Mouse (Mus musculus) embryonic facial prominence, embryonic 10.5 days (tissue): ENCODE results near the gene Steap4. TPM values are rescaled to one million over a fixed set of nuclear protein-coding genes. Genes with fewer than 3 reads are reported as not detected.
"Not testable (repeated sequence)": the region's sequence is repeated elsewhere in the genome, so short reads cannot be mapped to it uniquely, and the experiment has no call there.

Experiments used
- DNase-seq: peaks from one replicate; pipeline ENCODE4 v3.0.0-alpha.2; 2017; ENCODE audit warnings: low spot score
- H3K27ac ChIP-seq: fragments of 300-500 bp; sonication (generic); replicated peaks from 2 replicates; pipeline ENCODE4 v1.5.1; 2016; ENCODE audit warnings: mild to moderate bottlenecking
- H3K27me3 ChIP-seq: fragments of 300-500 bp; sonication (generic); replicated peaks from 2 replicates; pipeline ENCODE4 v1.6.1; 2016; ENCODE audit warnings: low read depth, mild to moderate bottlenecking; ENCODE audit not compliant: poor library complexity, severe bottlenecking
- H3K36me3 ChIP-seq: fragments of 300-500 bp; sonication (generic); replicated peaks from 2 replicates; pipeline ENCODE4 v1.6.1; 2016; ENCODE audit warnings: mild to moderate bottlenecking, moderate library complexity
- H3K4me1 ChIP-seq: fragments of 300-500 bp; sonication (generic); 2 replicates; pipeline ENCODE4 v1.6.1; 2016
- H3K4me3 ChIP-seq: fragments of 300-500 bp; sonication (generic); 2 replicates; pipeline ENCODE4 v1.5.1; 2016; ENCODE audit warnings: mild to moderate bottlenecking, moderate library complexity
- H3K9me3 ChIP-seq: fragments of 300-500 bp; sonication (generic); 2 replicates; pipeline ENCODE4 v1.6.1; 2016; ENCODE audit warnings: mild to moderate bottlenecking
- WGBS: fragments of 180-500 bp; shearing (Covaris S2); methylation state at CpG from one replicate; pipeline ENCODE4 v1.1.7; 2016; 5-methylcytosine and 5-hydroxymethylcytosine counted together
- polyA plus RNA-seq: library from polyadenylated mRNA; unstranded; fragments of >200 nt; fragmentation: Nextera tagmentation; extraction: Ambion mirVana; gene quantifications from 2 replicates; pipeline ENCODE4 v1.2.1, GENCODE M21; 2016

The Steap4 gene
- 0.31 and 0.35 TPM in 2 replicates for polyA plus RNA-seq

DNA sequence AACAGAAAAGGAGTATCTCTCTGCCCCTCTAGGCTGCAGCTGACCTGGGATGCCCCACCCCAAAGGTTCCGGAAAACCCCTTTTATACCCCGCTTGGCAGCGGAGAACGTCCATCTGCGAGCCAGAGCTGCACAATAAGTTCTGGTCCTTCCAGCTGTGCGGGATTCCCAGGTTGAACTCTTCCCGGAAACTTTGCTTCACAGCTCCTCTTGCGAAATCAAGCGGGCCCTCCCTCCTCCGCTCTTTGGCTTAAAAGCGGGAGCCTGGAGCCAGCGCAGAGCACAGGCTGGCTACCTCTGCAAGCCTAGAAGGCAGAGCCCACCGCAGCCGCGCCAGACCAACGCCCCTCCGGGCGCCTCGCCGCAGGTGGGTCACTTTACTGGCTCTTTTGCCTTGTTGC, at the start of gene Steap4:
TSS of gene Steap4 (plus strand) at position 282 of the 400 bp plus-strand sequence.
- H3K4me3 ChIP-seq = peak within 1 kb of the TSS; percentile 52
- 6% methylated on average over 20 of the region's 20 CpGs for WGBS
- DNase-seq = peak; percentile 40
- 0 out of 2 replicates have a peak, but pooled peaks cover 15% of the 10 kb centered on the region for H3K27me3 ChIP-seq
- H3K9me3 ChIP-seq = no peaks in the 10 kb centered on the region
- H3K36me3 ChIP-seq = no peaks in the 10 kb centered on the region
- peaks cover 8% of the 10 kb centered on the region for H3K4me1 ChIP-seq
- no peak within 1 kb of the TSS; the same call in 1 of the 2 replicates for H3K27ac ChIP-seq

DNA sequence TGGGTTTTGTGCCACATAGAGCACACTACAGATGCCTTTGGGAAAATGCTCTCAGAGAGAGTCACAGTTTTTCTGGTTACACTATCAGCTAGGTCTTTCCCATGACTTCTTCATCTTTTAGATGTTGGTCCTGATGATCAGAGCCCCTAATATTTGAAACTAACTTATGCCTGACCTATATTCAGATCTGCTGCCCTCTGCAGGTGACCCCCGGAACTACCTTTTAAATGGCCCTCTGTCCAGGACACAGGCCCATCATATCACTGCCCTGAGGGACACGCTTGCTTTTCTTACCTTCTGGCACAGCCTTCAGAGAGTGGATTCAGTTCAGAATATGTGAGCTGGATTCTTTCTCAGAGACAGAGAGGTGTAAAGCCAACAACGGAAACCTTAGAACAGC, 48.3 kb upstream of the Steap4 start:
- no peaks in the 10 kb centered on the region for H3K4me1 ChIP-seq
- no peaks in the 10 kb centered on the region for H3K27me3 ChIP-seq
- no peaks in the 10 kb centered on the region for H3K9me3 ChIP-seq
- DNase-seq = peak; percentile 25
- H3K36me3 ChIP-seq = no peaks in the 10 kb centered on the region
- no peak overlapping the region for H3K4me3 ChIP-seq
- 62% methylated on average over 3 of the region's 3 CpGs for WGBS
- no peak overlapping the region for H3K27ac ChIP-seq

DNA sequence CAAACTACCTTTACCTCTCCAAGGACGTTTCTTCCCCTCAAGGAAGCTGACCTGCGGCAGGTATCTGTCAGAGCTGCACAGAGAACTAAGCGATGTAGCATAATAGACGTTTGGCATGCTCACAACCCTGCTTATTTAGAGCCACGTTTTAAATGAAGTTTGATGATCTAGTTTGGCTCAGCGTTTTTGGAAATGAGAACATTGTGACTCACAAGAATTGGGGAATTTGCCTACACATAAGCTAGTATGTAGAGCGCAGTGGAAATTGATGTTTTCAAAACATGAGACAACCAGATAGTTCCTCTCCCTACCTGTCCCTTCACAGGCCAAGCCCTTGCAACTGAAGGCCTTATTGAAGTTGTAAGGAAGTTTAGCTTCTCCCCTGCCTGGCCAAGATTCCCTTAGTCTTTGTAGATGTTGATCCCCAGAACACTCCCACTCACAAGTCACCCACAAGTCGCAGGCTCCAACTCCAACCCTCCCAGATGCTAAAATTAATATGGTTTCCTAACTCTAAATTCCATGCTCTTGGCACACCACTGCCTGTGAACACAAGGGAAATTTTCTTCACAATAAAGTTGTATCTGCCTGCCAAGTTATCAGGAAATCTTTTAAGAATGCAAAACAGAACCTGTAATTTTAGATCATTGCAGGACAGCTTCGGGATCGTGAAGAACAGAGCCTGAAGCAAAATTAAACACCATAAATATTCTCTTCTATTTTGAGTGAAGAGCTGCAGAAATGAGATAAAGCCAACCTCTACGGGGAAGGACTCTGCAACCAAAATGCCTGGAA, 42.6 kb upstream of the Steap4 start:
- WGBS = 85% methylated on average over 11 of the region's 11 CpGs
- H3K9me3 ChIP-seq = no peaks in the 10 kb centered on the region
- no peaks in the 10 kb centered on the region for H3K4me1 ChIP-seq

DNA sequence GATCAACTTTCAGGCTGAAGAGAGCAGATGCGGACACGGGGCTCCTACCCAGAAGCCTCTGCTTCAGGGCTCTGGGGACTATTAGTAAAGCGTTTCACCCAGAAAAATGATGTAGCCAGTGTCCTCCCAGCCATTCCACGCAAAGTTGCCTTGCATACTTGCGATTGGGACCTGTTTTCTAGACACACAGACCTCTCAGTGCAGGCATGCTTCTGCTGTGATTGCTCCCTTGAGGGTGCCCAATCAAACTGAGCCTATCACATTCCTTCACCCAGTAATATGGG, 42.0 kb upstream of the Steap4 start:
- Histone ChIP-seq H3K9me3 (no peaks in the 10 kb centered on the region), H3K27me3 (no peaks in the 10 kb centered on the region), H3K4me3 (no peak overlapping the region), H3K4me1 (no peaks in the 10 kb centered on the region), H3K27ac (no peak overlapping the region), H3K36me3 (no peaks in the 10 kb centered on the region)
- WGBS = 95% methylated on average over 5 of the region's 5 CpGs
- no peak for DNase-seq

More for the DNA sequence above, 42.6 kb upstream of the Steap4 start:
- Histone ChIP-seq H3K4me3 (no peak overlapping the region), H3K27ac (no peak overlapping the region), H3K27me3 (no peaks in the 10 kb centered on the region), H3K36me3 (no peaks in the 10 kb centered on the region)
- DNase-seq = no peak

DNA sequence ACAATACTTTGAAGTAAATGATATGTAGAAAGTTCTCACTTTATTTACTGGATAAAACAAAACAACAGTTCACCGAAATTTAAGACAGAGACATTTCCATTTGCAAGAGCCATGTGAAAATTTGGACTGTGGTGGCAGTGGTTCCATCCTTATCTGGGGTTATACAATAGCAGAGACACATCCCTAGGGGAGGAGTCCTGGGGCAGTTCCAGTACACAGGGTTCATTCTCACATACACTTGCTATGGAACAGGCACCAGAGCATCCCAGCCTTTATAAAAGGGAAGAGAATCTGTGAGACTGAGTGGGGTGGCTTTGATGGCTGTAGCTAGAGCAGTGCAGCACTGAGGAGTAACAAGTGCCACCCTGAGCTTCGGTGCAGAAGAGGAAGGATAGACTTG, 40.6 kb upstream of the Steap4 start:
- H3K36me3 ChIP-seq = no peaks in the 10 kb centered on the region
- H3K9me3 ChIP-seq = no peaks in the 10 kb centered on the region
- H3K27me3 ChIP-seq = no peaks in the 10 kb centered on the region
- 91% methylated on average over 2 of the region's 2 CpGs for WGBS
- H3K4me1 ChIP-seq = no peaks in the 10 kb centered on the region
- H3K4me3 ChIP-seq = no peak overlapping the region
- DNase-seq = no peak
- no peak overlapping the region for H3K27ac ChIP-seq

DNA sequence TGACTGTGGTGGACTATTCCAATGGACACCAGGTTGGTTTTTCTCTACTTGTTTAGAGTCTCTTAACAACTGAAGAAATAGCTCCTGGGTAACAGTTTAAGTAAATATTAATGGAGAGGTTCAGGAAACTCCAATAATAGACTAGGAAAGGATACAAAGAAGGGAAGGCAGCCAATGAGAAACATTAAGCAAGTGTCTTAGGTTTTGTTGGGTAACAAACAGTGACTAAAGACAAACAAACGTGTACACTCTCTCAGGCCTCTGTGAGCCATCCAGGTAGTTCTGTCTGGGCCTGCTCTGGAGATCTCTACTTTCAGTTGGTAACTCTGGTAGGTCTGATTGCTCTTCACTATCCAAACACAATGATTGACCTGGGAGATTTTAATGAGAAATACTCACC, 37.5 kb upstream of the Steap4 start:
- no peak overlapping the region for H3K4me3 ChIP-seq
- H3K27me3 ChIP-seq = no peaks in the 10 kb centered on the region
- no peaks in the 10 kb centered on the region for H3K36me3 ChIP-seq
- H3K27ac ChIP-seq = no peak overlapping the region
- H3K4me1 ChIP-seq = no peaks in the 10 kb centered on the region
- H3K9me3 ChIP-seq = no peaks in the 10 kb centered on the region
- DNase-seq = no peak
- 92% methylated on average over 1 of the region's 1 CpGs for WGBS

DNA sequence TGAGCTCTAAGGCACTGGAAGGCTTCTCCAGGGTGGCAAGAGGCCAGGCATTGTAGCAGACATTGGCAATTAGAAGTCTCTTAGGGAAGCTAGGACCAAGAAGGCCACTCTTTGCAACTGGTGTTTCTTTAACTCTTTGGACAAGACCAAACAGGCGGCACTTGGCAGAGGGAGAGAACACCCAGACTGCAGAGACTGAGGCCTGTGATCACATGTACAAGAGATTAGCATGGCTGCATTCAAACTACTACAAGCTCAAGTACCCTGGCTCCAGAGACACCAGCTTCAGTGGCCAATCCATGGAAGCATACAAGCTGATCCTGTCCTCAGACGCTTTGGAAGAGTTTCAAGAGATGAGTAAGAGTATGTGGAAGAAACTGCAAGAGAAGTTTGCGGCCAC, 36.6 kb upstream of the Steap4 start:
- DNase-seq = no peak
- no peaks in the 10 kb centered on the region for H3K36me3 ChIP-seq
- no peak overlapping the region for H3K4me3 ChIP-seq
- no peaks in the 10 kb centered on the region for H3K9me3 ChIP-seq
- no peaks in the 10 kb centered on the region for H3K27me3 ChIP-seq
- WGBS = 90% methylated on average over 3 of the region's 3 CpGs
- H3K4me1 ChIP-seq = no peaks in the 10 kb centered on the region
- no peak overlapping the region for H3K27ac ChIP-seq

DNA sequence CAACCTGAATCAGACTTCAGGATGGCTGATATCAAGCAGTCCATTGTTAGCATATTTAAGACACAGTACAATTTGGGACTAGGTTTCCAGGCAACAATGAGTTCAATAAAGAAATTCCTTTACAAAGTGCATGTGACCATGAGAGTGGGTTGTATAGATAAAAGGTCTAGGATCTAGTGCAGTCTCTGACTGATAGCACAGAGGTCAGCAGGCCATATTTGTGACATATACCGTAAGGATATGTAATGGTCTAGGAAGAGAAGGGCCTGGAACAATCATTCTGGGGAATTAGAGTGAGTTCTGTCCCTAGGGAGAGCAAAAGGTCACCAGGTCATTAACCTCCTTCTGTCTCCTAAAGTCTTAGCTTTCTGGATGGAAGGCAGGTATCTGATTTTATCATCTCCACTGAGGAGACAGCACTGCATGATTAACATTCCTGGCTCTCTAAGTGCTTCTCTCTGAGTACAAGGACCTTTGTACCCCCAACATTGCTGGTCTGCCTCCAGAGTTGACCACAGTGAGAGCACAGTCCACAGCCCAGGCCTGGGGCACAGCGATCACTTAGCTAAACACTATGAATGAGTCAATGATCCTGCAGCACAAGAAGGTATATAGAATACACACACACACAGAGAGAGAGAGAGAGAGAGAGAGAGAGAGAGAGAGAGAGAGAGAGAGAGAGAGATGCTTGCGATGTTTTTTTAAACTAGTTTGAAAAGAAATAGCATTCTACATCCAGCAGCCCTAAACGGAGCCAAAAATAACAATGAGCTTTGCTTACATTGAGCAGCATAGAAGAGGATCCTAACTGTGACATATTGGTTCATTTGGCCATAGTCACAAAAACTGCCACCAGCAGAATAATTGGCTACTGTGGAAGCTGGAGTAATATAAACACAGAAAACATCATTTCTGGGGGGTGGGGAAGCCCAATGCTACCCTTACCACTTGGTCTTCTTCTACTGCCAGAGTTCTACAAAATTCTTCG, 27.7 kb upstream of the Steap4 start:
- H3K27ac ChIP-seq = no peak overlapping the region
- no peaks in the 10 kb centered on the region for H3K36me3 ChIP-seq
- no peaks in the 10 kb centered on the region for H3K27me3 ChIP-seq
- WGBS = 71% methylated on average over 5 of the region's 5 CpGs
- DNase-seq = no peak
- H3K4me1 ChIP-seq = peaks cover 4% of the 10 kb centered on the region; the same call in 1 of the 2 replicates
- no peaks in the 10 kb centered on the region for H3K9me3 ChIP-seq
- no peak overlapping the region for H3K4me3 ChIP-seq

DNA sequence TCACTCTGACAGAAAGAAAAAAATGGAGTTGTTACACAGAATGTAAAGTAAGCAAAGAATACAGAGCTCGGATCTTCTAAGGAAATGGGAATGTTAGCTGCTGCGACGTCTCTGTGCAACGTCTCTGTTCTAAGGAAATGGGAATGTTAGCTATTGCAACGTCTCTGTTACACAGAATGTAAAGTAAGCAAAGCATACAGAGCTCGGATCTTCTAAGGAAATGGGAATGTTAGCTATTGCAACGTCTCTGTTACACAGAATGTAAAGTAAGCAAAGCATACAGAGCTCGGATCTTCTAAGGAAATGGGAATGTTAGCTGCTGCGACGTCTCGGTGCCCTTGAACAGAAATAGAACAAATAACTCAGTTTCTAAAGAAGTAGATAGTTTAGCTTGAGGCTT, 26.8 kb upstream of the Steap4 start:
- H3K27ac ChIP-seq, H3K4me1 ChIP-seq, DNase-seq, H3K9me3 ChIP-seq, H3K4me3 ChIP-seq, H3K27me3 ChIP-seq, H3K36me3 ChIP-seq: not testable (repeated sequence)
- WGBS = 79% methylated on average over 11 of the region's 11 CpGs

DNA sequence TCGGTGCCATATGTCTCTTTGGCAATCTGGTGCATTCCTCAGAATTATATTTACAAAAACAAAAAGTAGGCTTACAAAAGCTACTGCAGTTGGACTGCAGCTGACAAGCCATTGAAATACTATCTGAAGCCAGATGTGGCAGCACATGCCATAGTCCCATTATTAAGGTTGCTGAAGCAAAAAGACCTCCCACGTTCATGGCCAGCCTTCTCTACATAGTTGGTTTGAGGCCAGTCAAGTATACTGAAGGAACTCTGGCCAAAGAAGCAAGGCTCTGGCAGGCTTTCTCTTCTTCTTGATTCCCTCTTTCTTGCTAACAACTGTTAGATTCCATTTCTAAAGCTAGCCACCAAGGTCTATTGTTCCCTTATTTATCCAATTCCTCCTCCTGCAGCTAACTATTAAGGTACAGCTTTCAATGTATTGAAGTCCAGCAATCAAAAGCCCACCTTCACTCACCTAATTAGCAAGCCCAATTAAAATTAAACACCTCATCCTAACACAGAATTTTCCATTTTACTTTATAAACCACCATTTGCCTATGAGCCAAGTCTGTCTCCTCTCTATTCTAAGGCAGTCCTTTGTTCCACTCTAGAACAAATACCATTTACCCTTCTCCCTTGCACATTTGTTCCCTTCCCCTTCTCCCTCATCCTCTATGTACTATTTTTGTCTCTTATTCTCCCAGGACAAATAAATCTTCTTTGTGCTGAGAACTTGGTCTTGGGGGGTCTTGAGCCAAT, 26.2 kb upstream of the Steap4 start:
- H3K4me1 ChIP-seq = peaks cover 4% of the 10 kb centered on the region; the same call in 1 of the 2 replicates
- no peak overlapping the region for H3K27ac ChIP-seq
- H3K36me3 ChIP-seq = no peaks in the 10 kb centered on the region
- H3K27me3 ChIP-seq = no peaks in the 10 kb centered on the region
- 73% methylated on average over 2 of the region's 2 CpGs for WGBS
- no peak overlapping the region for H3K4me3 ChIP-seq
- no peak for DNase-seq
- H3K9me3 ChIP-seq = no peaks in the 10 kb centered on the region

DNA sequence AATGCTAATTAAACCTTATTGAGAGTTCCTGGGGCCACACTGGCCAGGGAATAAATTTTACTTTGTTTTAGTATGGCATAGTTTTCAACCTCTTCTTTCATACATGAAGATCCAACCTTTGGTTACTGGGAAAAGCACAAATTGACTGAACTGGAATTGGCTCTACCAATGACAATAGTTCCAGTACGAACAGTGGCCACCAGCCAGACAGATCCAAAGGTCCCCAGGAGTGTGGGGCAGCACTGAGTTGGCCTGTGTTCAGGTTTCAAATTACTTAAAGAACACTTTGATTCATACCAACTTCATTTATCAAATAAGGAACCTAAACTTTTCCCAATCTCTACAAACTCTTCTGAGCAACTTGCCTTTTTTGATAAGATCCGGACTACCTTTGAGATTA, 5.4 kb upstream of the Steap4 start:
- DNase-seq = no peak
- Histone ChIP-seq H3K27me3 (0 out of 2 replicates have a peak, but pooled peaks cover 3% of the 10 kb centered on the region), H3K9me3 (no peaks in the 10 kb centered on the region), H3K36me3 (no peaks in the 10 kb centered on the region), H3K27ac (no peak overlapping the region), H3K4me3 (no peak overlapping the region), H3K4me1 (0 out of 2 replicates have a peak, but pooled peaks cover under 1% of the 10 kb centered on the region)
- WGBS = 87% methylated on average over 2 of the region's 2 CpGs

DNA sequence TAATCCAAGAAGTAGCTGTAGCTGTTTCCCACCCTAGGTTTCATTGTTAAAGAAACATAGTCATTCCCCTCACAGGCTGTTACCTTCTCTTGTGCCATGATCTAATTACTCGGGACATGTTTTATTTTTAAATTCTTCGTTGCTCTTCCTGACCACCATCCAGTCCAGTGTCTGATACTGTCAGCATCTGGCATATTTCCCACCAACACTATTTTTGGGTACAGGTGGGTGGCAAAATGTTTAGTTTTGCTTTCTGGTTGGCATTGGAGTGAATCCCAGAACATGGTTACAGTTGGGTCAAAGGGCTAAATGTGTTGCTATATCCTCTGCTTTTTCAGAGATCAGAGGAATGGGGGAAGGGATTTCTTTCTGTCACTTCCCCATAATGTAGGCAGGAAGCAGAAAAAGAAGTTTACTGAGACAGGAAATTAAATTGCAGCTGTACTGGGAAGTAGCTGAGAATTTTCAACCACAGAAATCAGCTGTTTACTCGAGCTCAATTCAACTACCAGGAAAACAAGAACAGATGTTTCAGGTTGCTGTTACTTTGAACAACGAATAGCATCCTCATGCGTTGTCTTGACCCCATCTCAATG, 4.8 kb upstream of the Steap4 start:
- Histone ChIP-seq H3K4me1 (peaks cover 7% of the 10 kb centered on the region), H3K36me3 (no peaks in the 10 kb centered on the region), H3K27me3 (0 out of 2 replicates have a peak, but pooled peaks cover 9% of the 10 kb centered on the region), H3K9me3 (no peaks in the 10 kb centered on the region), H3K4me3 (no peak overlapping the region), H3K27ac (no peak overlapping the region)
- WGBS = 68% methylated on average over 5 of the region's 5 CpGs
- DNase-seq = no peak
